Mouse (Mus musculus) spleen, adult 2 months (tissue): ENCODE data around the gene Hoxd9.

Experiments used
- CTCF ChIP-seq: fragments of 200-500 bp; IDR thresholded peaks from 2 replicates; pipeline ENCODE4 v1.5.1; 2011; ENCODE audit warnings: mild to moderate bottlenecking, inconsistent platforms; ENCODE audit not compliant: insufficient read depth, insufficient read length, insufficient replicate concordance; ENCODE audit errors: extremely low read depth
- POLR2A ChIP-seq: fragments of 200-500 bp; IDR thresholded peaks from 2 replicates; pipeline ENCODE4 v1.6.1; 2011; ENCODE audit warnings: low read depth, low read length, inconsistent platforms

DNA sequence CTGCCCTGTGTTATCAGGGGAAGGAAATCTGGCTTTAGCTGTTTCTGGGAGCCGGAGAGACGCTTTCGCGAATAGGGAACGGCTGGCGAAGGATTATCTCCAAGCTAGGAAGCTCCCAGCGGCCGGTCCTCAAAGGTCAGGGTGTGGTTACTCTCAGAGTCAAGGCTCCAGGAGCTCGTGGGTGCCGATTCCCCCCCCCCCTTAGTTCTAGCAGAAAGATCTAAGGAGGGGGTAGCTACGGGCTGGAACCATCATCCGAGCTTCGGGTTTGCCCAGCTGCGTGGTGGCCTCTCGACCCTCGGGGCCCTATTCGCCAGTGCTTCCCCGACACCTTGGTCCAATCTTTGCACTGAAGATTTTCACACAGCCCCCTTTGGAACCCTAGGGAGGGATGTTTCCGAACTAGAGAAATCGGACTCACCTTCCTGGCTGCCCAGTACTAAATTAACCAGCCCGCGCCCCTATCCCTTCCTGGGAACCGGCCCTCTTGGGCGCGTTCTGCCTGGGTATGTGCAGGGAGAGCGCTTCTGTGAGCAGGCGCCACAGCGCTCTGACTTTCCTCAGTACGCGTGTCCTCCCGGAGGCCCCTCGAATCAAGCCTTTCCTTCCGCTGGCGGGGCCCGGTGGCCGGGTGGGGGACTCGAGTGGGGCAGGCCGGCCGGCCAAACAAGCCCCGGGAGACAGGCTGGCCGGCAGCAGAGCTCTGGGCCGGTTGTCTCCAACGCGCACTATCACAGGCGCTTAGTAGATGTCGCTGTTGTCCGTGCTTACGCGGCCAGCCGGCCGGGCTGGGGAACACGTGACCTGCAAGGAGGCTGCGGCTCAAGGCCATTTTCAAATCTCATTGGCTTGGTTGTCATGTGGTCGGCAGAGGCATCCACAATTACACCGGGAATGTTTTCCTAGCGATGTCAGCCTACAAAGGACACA, 6.2 kb upstream of the Hoxd9 start, which contains the start of gene Hoxd10:
- TF ChIP-seq POLR2A (no peak), CTCF (no peak)
